Mouse (Mus musculus) embryonic facial prominence, embryonic 12.5 days (tissue): ENCODE data around the gene Xrcc2. TPM values are rescaled to one million over a fixed set of nuclear protein-coding genes. Genes with fewer than 3 reads are reported as not detected.

Experiments
- ATAC-seq: fragments of 200-750 bp; cut with Nextera tagmentation; 2 replicates; pipeline ENCODE4 v1.8.0; 2017; ENCODE audit not compliant: insufficient number of reproducible peaks, insufficient read depth, low FRiP score, low TSS enrichment
- H3K27ac ChIP-seq: fragments of 300-500 bp; sonication (generic); 2 replicates; pipeline ENCODE4 v1.5.1; 2016; ENCODE audit warnings: mild to moderate bottlenecking
- H3K27me3 ChIP-seq: fragments of 300-500 bp; sonication (generic); 2 replicates; pipeline ENCODE4 v1.6.1; 2016; ENCODE audit warnings: mild to moderate bottlenecking, moderate library complexity
- H3K36me3 ChIP-seq: fragments of 300-500 bp; sonication (generic); 2 replicates; pipeline ENCODE4 v1.6.1; 2016; ENCODE audit warnings: mild to moderate bottlenecking
- H3K4me1 ChIP-seq: fragments of 300-500 bp; sonication (generic); 2 replicates; pipeline ENCODE4 v1.6.1; 2016
- H3K4me2 ChIP-seq: fragments of 300-500 bp; sonication (generic); replicated peaks from 2 replicates; pipeline ENCODE4 v1.6.1; 2016; ENCODE audit warnings: mild to moderate bottlenecking, moderate library complexity
- H3K4me3 ChIP-seq: fragments of 300-500 bp; sonication (generic); 2 replicates; pipeline ENCODE4 v1.5.1; 2016; ENCODE audit warnings: mild to moderate bottlenecking
- H3K9ac ChIP-seq: fragments of 300-500 bp; sonication (generic); 2 replicates; pipeline ENCODE4 v1.6.1; 2016; ENCODE audit warnings: mild to moderate bottlenecking, moderate library complexity
- H3K9me3 ChIP-seq: fragments of 300-500 bp; sonication (generic); 2 replicates; pipeline ENCODE4 v1.6.1; 2016; ENCODE audit warnings: mild to moderate bottlenecking, moderate library complexity
- WGBS: fragments of 180-500 bp; shearing (Covaris S2); methylation state at CpG from one replicate; pipeline ENCODE4 v1.1.7; 2016; 5-methylcytosine and 5-hydroxymethylcytosine counted together
- polyA plus RNA-seq: library from polyadenylated mRNA; unstranded; fragments of >200 nt; fragmentation: Nextera tagmentation; extraction: Ambion mirVana; gene quantifications from 2 replicates; pipeline ENCODE4 v1.2.1, GENCODE M21; 2016

Gene Xrcc2
- polyA plus RNA-seq, 1 experiment from 2014 or later = 14.1 TPM

DNA sequence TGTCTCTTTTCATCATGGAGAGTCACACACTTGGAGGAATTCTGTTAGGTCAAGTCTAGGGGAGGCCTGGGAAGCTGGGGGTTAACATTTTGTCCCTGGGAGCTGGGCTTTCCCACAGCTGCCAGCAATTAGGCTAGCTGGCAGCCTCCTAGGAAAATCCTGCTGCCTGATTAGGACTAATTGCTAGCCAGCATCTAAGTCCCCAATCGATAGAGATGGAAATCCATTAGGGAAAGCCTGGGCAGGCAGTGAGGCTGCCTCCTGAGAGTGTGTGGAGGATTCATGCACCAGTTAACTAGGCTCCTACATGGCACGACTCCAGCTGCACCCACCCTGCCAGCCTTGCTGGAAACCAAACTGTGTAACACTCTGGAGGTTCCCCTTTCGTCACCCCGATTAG, 39.5 kb downstream of the Xrcc2 start:
- H3K27me3 ChIP-seq = no peaks in the 10 kb centered on the region
- H3K4me2 ChIP-seq = peak overlapping the region; percentile 13; the same call in 1 of the 2 replicates
- no peaks in the 10 kb centered on the region for H3K9me3 ChIP-seq
- WGBS = 24% methylated on average over 4 of the region's 4 CpGs
- ATAC-seq = peak; percentile 44; the same call in 1 of the 2 replicates
- no peaks in the 10 kb centered on the region for H3K36me3 ChIP-seq
- peaks cover 11% of the 10 kb centered on the region for H3K4me1 ChIP-seq
- H3K4me3 ChIP-seq = no peak overlapping the region
- peak overlapping the region; percentile 51; the same call in 1 of the 2 replicates for H3K27ac ChIP-seq
- no peak overlapping the region for H3K9ac ChIP-seq

DNA sequence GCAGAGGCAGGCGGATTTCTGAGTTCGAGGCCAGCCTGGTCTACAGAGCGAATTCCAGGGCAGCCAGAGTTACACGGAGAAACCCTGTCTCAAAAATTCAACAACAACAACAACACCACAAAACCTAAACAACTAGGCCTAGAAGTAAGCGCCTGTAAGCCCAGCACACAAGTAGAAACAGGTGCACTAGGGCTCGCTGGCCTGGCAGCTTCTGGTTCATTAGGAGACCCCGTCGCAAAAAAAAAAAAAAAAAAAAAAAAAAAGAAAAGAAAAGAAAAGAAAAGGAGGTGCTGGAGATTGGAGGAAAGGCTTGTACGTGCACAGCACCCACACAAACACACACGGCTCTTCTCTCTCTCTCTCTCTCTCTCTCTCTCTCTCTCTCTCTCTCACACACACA, 40.1 kb downstream of the Xrcc2 start:
- no peaks in the 10 kb centered on the region for H3K36me3 ChIP-seq
- no peak for ATAC-seq
- no peak overlapping the region for H3K9ac ChIP-seq
- no peaks in the 10 kb centered on the region for H3K27me3 ChIP-seq
- WGBS = 41% methylated on average over 10 of the region's 10 CpGs
- H3K4me3 ChIP-seq = no peak overlapping the region
- H3K9me3 ChIP-seq = no peaks in the 10 kb centered on the region
- H3K4me2 ChIP-seq = no peak overlapping the region
- H3K27ac ChIP-seq = peak overlapping the region; percentile 51; the same call in 1 of the 2 replicates
- peaks cover 11% of the 10 kb centered on the region for H3K4me1 ChIP-seq

DNA sequence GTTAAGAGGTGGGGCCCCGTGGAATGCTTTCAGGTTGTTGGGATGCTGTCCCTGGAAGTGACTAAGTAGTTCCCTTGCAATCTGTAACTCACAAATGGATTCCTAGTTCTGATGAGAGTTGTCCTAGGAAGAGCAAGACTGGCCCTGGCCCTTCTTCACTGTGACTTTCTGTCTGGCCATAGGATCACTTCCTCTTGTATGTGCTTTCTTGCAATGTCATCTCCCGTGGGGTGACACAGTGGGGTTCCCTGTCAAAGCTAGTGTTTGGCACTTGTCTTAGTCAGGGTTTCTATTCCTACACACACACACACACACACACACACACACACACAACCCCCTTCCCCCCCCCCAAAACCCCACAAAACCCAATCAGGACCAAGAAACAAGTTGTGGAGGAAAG, 42.5 kb downstream of the Xrcc2 start:
- WGBS = 84% methylated on average over 2 of the region's 2 CpGs
- peaks cover 11% of the 10 kb centered on the region for H3K4me1 ChIP-seq
- no peak overlapping the region for H3K9ac ChIP-seq
- H3K27me3 ChIP-seq = no peaks in the 10 kb centered on the region
- no peak overlapping the region for H3K27ac ChIP-seq
- ATAC-seq = no peak
- H3K4me3 ChIP-seq = no peak overlapping the region
- H3K36me3 ChIP-seq = no peaks in the 10 kb centered on the region
- no peaks in the 10 kb centered on the region for H3K9me3 ChIP-seq
- H3K4me2 ChIP-seq = no peak overlapping the region

DNA sequence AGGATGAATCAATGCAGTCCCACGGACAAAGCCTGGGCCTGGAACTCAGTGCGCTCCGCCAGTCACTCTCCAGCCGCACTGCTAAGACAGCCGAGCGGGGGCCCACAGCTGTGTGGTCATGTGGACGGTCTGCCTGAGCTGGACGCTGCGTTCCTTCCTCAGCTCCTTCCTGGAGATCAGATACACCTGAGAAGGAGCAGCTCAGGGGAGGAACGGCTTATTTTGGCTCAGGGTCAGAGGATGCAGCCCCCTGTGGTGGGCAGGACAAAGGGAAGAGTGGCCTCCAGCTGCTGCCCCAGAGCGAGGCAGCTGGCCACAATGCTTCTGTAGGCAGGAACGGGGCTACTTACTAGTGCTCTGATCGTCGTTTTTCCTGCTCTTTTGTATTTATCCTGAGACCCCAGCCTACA, 51.0 kb downstream of the Xrcc2 start:
- Histone ChIP-seq H3K9me3 (no peaks in the 10 kb centered on the region), H3K4me1 (peaks cover 12% of the 10 kb centered on the region; the same call in 1 of the 2 replicates), H3K9ac (peak overlapping the region; percentile 15; the same call in 1 of the 2 replicates), H3K4me3 (peak overlapping the region; percentile 4; the same call in 1 of the 2 replicates), H3K27ac (no peak overlapping the region), H3K36me3 (no peaks in the 10 kb centered on the region), H3K27me3 (no peaks in the 10 kb centered on the region), H3K4me2 (peak overlapping the region; percentile 36)
- WGBS = 7% methylated on average over 14 of the region's 14 CpGs
- no peak for ATAC-seq

DNA sequence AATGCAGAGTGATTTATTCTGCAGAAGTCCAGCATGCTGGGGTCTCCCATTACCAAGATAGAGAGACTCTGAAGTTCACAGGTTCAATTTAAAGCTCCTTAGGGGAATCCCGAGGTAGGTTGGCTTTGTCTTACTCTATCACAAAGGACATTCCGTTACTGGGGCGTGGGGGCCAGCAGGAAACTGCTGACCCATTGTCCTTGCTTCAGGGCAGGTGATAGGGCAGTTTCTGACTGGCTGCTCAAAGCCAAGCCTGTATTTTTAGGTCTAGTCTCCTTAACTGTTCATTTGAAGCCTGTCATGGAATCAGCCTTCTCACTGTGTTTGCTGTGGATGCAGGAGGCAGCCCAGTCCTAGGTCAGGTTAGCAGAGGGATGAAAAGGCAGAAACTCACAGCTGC, 52.2 kb downstream of the Xrcc2 start:
- H3K9ac ChIP-seq = no peak overlapping the region
- 40% methylated on average over 3 of the region's 3 CpGs for WGBS
- no peak overlapping the region for H3K4me2 ChIP-seq
- no peak overlapping the region for H3K4me3 ChIP-seq
- H3K4me1 ChIP-seq = peaks cover 12% of the 10 kb centered on the region; the same call in 1 of the 2 replicates
- no peak for ATAC-seq
- H3K27ac ChIP-seq = no peak overlapping the region
- H3K27me3 ChIP-seq = no peaks in the 10 kb centered on the region
- no peaks in the 10 kb centered on the region for H3K36me3 ChIP-seq
- no peaks in the 10 kb centered on the region for H3K9me3 ChIP-seq

DNA sequence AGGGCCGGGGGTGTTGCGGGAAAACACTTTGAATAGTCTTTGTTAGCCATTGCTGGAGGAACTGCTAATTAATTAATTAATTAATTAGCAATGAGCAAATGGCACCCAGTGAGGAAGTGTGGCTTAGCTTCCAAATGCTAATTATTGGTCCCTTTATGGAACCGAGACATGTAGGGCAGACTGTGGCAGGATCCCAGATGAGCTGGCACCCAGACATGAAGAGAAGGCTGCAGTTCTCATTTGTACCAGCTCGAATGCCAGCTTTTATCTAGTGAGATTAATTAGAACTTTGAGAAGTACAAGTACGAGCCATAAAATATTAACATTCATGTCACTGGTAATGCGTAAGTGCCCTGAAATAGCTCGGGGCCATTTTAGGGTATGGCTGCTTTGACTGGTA, 53.2 kb downstream of the Xrcc2 start:
- no peaks in the 10 kb centered on the region for H3K9me3 ChIP-seq
- H3K4me3 ChIP-seq = no peak overlapping the region
- no peak overlapping the region for H3K9ac ChIP-seq
- 84% methylated on average over 7 of the region's 7 CpGs for WGBS
- no peak overlapping the region for H3K27ac ChIP-seq
- no peak overlapping the region for H3K4me2 ChIP-seq
- no peaks in the 10 kb centered on the region for H3K36me3 ChIP-seq
- peaks cover 12% of the 10 kb centered on the region; the same call in 1 of the 2 replicates for H3K4me1 ChIP-seq
- ATAC-seq = no peak
- H3K27me3 ChIP-seq = no peaks in the 10 kb centered on the region

DNA sequence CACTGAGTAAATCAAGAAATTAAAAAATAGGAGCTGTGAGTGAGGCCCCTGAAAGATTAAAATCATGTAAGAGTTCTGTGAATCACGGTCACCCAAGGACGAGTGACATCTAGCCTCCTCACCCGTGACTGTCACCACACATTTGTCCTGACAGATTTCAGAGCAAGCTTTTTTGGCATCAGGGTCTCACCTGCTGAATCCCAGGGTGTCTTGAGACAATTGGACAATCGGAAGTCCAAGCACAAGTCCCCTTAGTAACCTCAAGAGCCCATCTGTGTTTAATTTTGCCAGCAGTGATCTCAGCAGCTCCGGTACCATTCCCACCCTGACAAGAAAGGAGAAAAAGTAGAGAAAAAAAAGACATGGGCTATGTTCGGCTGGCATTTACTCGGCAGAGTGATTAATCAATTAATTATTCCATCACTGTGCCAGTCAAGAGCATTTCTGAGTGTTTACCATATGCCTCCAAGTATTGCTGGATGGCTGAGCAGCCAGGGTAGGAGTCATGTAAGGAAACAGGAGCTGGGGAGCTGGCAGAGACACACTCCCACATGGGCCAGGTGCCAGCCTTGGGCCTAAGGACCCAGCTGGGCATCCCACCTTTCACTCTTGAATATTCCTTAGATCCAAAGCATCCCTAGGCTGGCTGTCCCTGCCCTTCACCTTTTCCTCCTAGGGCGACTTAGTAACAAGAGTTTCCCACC, 59.8 kb downstream of the Xrcc2 start:
- Histone ChIP-seq H3K27me3 (no peaks in the 10 kb centered on the region), H3K9ac (no peak overlapping the region), H3K4me2 (no peak overlapping the region), H3K36me3 (no peaks in the 10 kb centered on the region), H3K4me1 (no peaks in the 10 kb centered on the region), H3K9me3 (no peaks in the 10 kb centered on the region), H3K27ac (no peak overlapping the region), H3K4me3 (no peak overlapping the region)
- WGBS = 48% methylated on average over 8 of the region's 8 CpGs
- no peak for ATAC-seq

DNA sequence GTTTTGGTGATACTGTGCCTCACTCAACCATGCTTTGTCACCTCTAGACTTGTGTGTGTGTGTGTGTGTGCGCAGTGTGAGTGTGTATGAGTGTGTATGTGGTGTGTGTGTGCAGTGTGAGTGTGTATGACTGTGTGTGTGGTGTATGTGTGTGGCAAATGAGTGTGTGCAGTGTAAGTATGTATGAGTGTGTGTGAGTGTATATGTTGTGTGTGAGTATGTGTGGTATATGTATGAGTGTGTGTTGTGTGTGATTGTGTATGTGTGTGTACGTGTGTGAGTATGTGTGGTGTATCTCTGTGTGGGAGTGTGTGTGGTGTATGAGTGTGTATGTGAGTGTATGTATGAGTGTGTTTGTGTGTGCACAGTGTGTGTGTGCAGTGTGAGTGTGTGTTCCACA, 61.1 kb downstream of the Xrcc2 start:
- Histone ChIP-seq H3K4me1 (no peaks in the 10 kb centered on the region), H3K9ac (no peak overlapping the region), H3K27ac (no peak overlapping the region), H3K9me3 (no peaks in the 10 kb centered on the region), H3K27me3 (no peaks in the 10 kb centered on the region), H3K36me3 (no peaks in the 10 kb centered on the region), H3K4me3 (no peak overlapping the region), H3K4me2 (no peak overlapping the region)
- 91% methylated on average over 2 of the region's 2 CpGs for WGBS
- ATAC-seq = no peak

DNA sequence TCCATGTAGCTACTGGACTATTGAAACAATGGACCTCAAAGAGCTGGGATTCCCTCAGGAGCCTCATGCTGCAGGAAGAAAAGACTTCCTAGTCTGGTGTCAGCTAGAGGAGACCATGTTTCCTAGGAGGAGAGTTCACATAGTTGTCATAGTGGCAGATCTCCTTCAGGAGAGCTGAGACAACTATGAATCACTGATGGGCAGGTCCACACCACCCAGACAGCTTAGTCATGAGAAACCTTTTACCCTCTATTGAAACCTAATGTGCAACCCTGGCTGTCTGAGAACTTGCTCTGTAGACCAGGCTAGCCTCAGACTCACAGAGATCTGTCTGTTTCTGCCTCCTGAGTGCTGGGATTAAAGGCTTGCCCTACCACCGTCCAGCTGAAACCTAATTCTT, 62.9 kb downstream of the Xrcc2 start:
- 78% methylated on average over 1 of the region's 1 CpGs for WGBS
- no peak overlapping the region for H3K4me3 ChIP-seq
- no peaks in the 10 kb centered on the region for H3K4me1 ChIP-seq
- no peak overlapping the region for H3K9ac ChIP-seq
- H3K9me3 ChIP-seq = no peaks in the 10 kb centered on the region
- no peak for ATAC-seq
- H3K36me3 ChIP-seq = no peaks in the 10 kb centered on the region
- no peak overlapping the region for H3K27ac ChIP-seq
- H3K4me2 ChIP-seq = no peak overlapping the region
- H3K27me3 ChIP-seq = no peaks in the 10 kb centered on the region

Other genes starting within 250 kb of the Xrcc2 start
- gene Kmt2c, start 207.0 kb downstream of the Xrcc2 start, polyA plus RNA-seq = 19.1 and 20.0 TPM in 2 replicates
- gene Cct8l1, start 189.8 kb downstream of the Xrcc2 start, polyA plus RNA-seq = not detected in 2 replicates
- 4.6 and 5.1 TPM in 2 replicates for gene Actr3b, start 54.2 kb upstream of the Xrcc2 start, polyA plus RNA-seq
- gene Gm21663, start 236.6 kb upstream of the Xrcc2 start, polyA plus RNA-seq = not detected in 2 replicates
- gene Gm21671, start 248.6 kb upstream of the Xrcc2 start, polyA plus RNA-seq = not detected in 2 replicates